Mouse (Mus musculus): ENCODE measurements at regions not wholly inside any gene's neighbourhood (a gene's known extent, or its start where the extent isn't known, plus 50 kb on each side); places are given as distances from the start of the nearest gene placed in this dataset.

GRCm38 (mm10) chr11:64369516-64369915 is 65.6 kb upstream of the Hs3st3a1 start:
- DNase-seq (ENCODE audit: low spot score in 2 of 2): no peak

- no peak for DNase-seq (ENCODE audit: low spot score in 2 of 2)
Measured at GRCm38 (mm10) chr11:64335456-64335855, 99.7 kb upstream of the Hs3st3a1 start.

GRCm38 (mm10) chr11:64332406-64332805 is 102.7 kb upstream of the Hs3st3a1 start:
- no peak for DNase-seq (ENCODE audit: low spot score in 2 of 2)

GRCm38 (mm10) chr11:64331811-64332210 is 103.3 kb upstream of the Hs3st3a1 start:
- no peak for DNase-seq (ENCODE audit: low spot score in 2 of 2)

GRCm38 (mm10) chr11:64329129-64329528 is 106.0 kb upstream of the Hs3st3a1 start:
- DNase-seq (ENCODE audit: low spot score in 2 of 2): no peak

- no peak for DNase-seq (ENCODE audit: low spot score in 2 of 2)
Measured at GRCm38 (mm10) chr11:64327771-64328170, 107.4 kb upstream of the Hs3st3a1 start.

- DNase-seq (ENCODE audit: low spot score in 2 of 2): no peak
Measured at GRCm38 (mm10) chr11:64326646-64327045, 108.5 kb upstream of the Hs3st3a1 start.

GRCm38 (mm10) chr11:64321900-64322425 is 113.2 kb upstream of the Hs3st3a1 start:
- no peak for DNase-seq (ENCODE audit: low spot score in 2 of 2)

- DNase-seq (ENCODE audit: low spot score in 2 of 2): no peak
Measured at GRCm38 (mm10) chr11:64317458-64317857, 117.7 kb upstream of the Hs3st3a1 start.

- no peak for DNase-seq (ENCODE audit: low spot score in 2 of 2)
Measured at GRCm38 (mm10) chr11:64314997-64315396, 120.1 kb upstream of the Hs3st3a1 start.

- no peak for DNase-seq (ENCODE audit: low spot score in 2 of 2)
Measured at GRCm38 (mm10) chr11:64313241-64313640, 121.9 kb upstream of the Hs3st3a1 start.

GRCm38 (mm10) chr11:64309881-64310280 is 125.3 kb upstream of the Hs3st3a1 start:
- DNase-seq (ENCODE audit: low spot score in 2 of 2): no peak

GRCm38 (mm10) chr11:64297825-64298224 is 137.3 kb upstream of the Hs3st3a1 start:
- no peak for DNase-seq (ENCODE audit: low spot score in 2 of 2)

- no peak for DNase-seq (ENCODE audit: low spot score in 2 of 2)
Measured at GRCm38 (mm10) chr11:64288236-64288635, 146.9 kb upstream of the Hs3st3a1 start.

GRCm38 (mm10) chr11:64287499-64287898 is 147.6 kb upstream of the Hs3st3a1 start:
- DNase-seq (ENCODE audit: low spot score in 2 of 2): no peak

GRCm38 (mm10) chr11:64281781-64282180 is 153.4 kb upstream of the Hs3st3a1 start:
- DNase-seq (ENCODE audit: low spot score in 2 of 2): no peak

GRCm38 (mm10) chr11:64278259-64279003 is 156.7 kb upstream of the Hs3st3a1 start:
- no peak for DNase-seq (ENCODE audit: low spot score in 2 of 2)

- no peak for DNase-seq (ENCODE audit: low spot score in 2 of 2)
Measured at GRCm38 (mm10) chr11:64273726-64274125, 161.4 kb upstream of the Hs3st3a1 start.

- DNase-seq (ENCODE audit: low spot score in 2 of 2): no peak
Measured at GRCm38 (mm10) chr11:64273214-64273613, 161.9 kb upstream of the Hs3st3a1 start.

GRCm38 (mm10) chr11:64268121-64268520 is 167.0 kb upstream of the Hs3st3a1 start:
- DNase-seq (ENCODE audit: low spot score in 2 of 2): no peak

GRCm38 (mm10) chr11:64267547-64267946 is 167.6 kb upstream of the Hs3st3a1 start:
- DNase-seq (ENCODE audit: low spot score in 2 of 2): no peak

- DNase-seq (ENCODE audit: low spot score in 2 of 2): no peak
Measured at GRCm38 (mm10) chr11:64253517-64254385, 174.5 kb upstream of the Cox10 start.
